In genomic region chr16:98107109-98107508, GRCm38 (mm10) we compare ENCODE assay signal across 28 mouse cellular contexts. TPM values are rescaled to one million over a fixed set of nuclear protein-coding genes. Genes with fewer than 3 reads are reported as not detected.
A peak's percentile ranks its signal among the peaks of the same experiment; 100 is the strongest.
DNase-seq lines count a peak whose midpoint lies in the region; ATAC-seq and TF ChIP-seq lines count a peak whose summit lies in the region.
"Had no signal": no experiment of that assay in that cellular context is flagged by ENCODE, and none has a peak within 500 bp of the region (broad histone marks: within the 10 kb centered on the region; RNA-seq: fewer than 3 reads in every experiment).

No protein-coding gene starts in this region.

- H3K4me1 ChIP-seq in forebrain, embryonic 11.5 days (replicated peaks; ENCODE audit: control insufficient read depth, insufficient read depth, low read length) = no peaks in the 10 kb centered on the region
- H3K4me1 ChIP-seq in forebrain, embryonic 10.5 days = no peaks in the 10 kb centered on the region
- H3K4me1 ChIP-seq in liver, postnatal 0 days (ENCODE audit: insufficient read depth) = no peaks in the 10 kb centered on the region
- H3K4me1 ChIP-seq in liver, embryonic 12.5 days = no peaks in the 10 kb centered on the region
- no peaks in the 10 kb centered on the region for H3K4me1 ChIP-seq in limb, embryonic 10.5 days
- H3K4me1 ChIP-seq: embryonic facial prominence, embryonic 15.5 days; hindbrain, embryonic 15.5 days; midbrain, embryonic 10.5 days had no signal

- H3K9ac ChIP-seq in forebrain, embryonic 11.5 days (ENCODE audit: low read length) = no peak overlapping the region
- H3K9ac ChIP-seq in liver, postnatal 0 days (replicated peaks) = peak overlapping the region; percentile 43; the same call in 1 of the 2 replicates
- H3K9ac ChIP-seq in liver, embryonic 12.5 days = no peak overlapping the region
- H3K9ac ChIP-seq: embryonic facial prominence, embryonic 15.5 days; hindbrain, embryonic 15.5 days; liver, embryonic 14.5 days had no signal

- H3K4me3 ChIP-seq in forebrain, embryonic 11.5 days (ENCODE audit: low read depth, low read length) = no peak overlapping the region
- H3K4me3 ChIP-seq in forebrain, embryonic 10.5 days = no peak overlapping the region
- no peak overlapping the region for H3K4me3 ChIP-seq in liver, postnatal 0 days (ENCODE audit: low read depth, low read length)
- no peak overlapping the region for H3K4me3 ChIP-seq in liver, embryonic 12.5 days
- no peak overlapping the region for H3K4me3 ChIP-seq in limb, embryonic 10.5 days
- H3K4me3 ChIP-seq: embryonic facial prominence, embryonic 15.5 days; hindbrain, embryonic 15.5 days; midbrain, embryonic 10.5 days; myocyte had no signal

- no peak for TF ChIP-seq EP300 in liver, postnatal 0 days (IDR thresholded peaks at IDR 0.05; ENCODE audit: low read depth)

- WGBS in forebrain, embryonic 11.5 days = 95% methylated on average over 11 of the region's 11 CpGs
- WGBS in forebrain, embryonic 10.5 days = 96% methylated on average over 11 of the region's 11 CpGs
- 96% methylated on average over 11 of the region's 11 CpGs for WGBS in liver, postnatal 0 days (ENCODE audit: insufficient replicate concordance)
- WGBS in liver, embryonic 12.5 days (ENCODE audit: insufficient replicate concordance) = 93% methylated on average over 11 of the region's 11 CpGs
- 98% methylated on average over 11 of the region's 11 CpGs for WGBS in limb, embryonic 10.5 days

- no peak overlapping the region for H3K27ac ChIP-seq in forebrain, embryonic 11.5 days (ENCODE audit: low read depth, low read length)
- no peak overlapping the region for H3K27ac ChIP-seq in forebrain, embryonic 10.5 days
- no peak overlapping the region for H3K27ac ChIP-seq in liver, postnatal 0 days (ENCODE audit: low read depth)
- H3K27ac ChIP-seq in liver, embryonic 12.5 days = no peak overlapping the region
- H3K27ac ChIP-seq in limb, embryonic 10.5 days = no peak overlapping the region
- H3K27ac ChIP-seq: embryonic facial prominence, embryonic 15.5 days; hindbrain, embryonic 15.5 days; liver, embryonic 14.5 days; macrophage; midbrain, embryonic 10.5 days had no signal

- DNase-seq in forebrain, embryonic 11.5 days (ENCODE audit: low spot score) = peak; percentile 52
- DNase-seq in forebrain, embryonic 10.5 days (ENCODE audit: extremely low spot score, low spot score) = no peak
- peak; percentile 13 for DNase-seq in liver, postnatal 0 days
- peak; percentile 5 for DNase-seq in brain, embryonic 14.5 days (ENCODE audit: low read depth)
- peak; percentile 35 for DNase-seq in limb, embryonic 10.5 days (ENCODE audit: low spot score)
- no peak for DNase-seq in frontal cortex, postnatal 10 days (ENCODE audit: low spot score in 2 of 2)
- DNase-seq: adrenal gland, adult 2 months; cerebellum, adult 18-20 months; cerebellum, postnatal 14 days; embryo, embryonic 11 days; gastrocnemius, postnatal 14 days; heart, adult 11 months; heart, postnatal 36 days; kidney, postnatal 36 days; right cerebral cortex, postnatal 25 days; spleen, adult 18-20 months had no signal

- H3K4me2 ChIP-seq in forebrain, embryonic 11.5 days (ENCODE audit: low read depth, low read length, severe bottlenecking) = 0 out of 2 replicates have a peak overlapping the region, but pooled peaks have one; percentile 5
- no peak overlapping the region for H3K4me2 ChIP-seq in liver, postnatal 0 days (ENCODE audit: low read depth, low read length)
- H3K4me2 ChIP-seq in liver, embryonic 12.5 days = no peak overlapping the region
- H3K4me2 ChIP-seq: embryonic facial prominence, embryonic 15.5 days; hindbrain, embryonic 15.5 days had no signal

- TF ChIP-seq POLR2A in brain, embryonic 14.5 days (IDR thresholded peaks at IDR 0.05; ENCODE audit: borderline replicate concordance, extremely low read depth, insufficient read depth, insufficient read length, poor library complexity, severe bottlenecking) = no peak

- no peaks in the 10 kb centered on the region for H3K9me3 ChIP-seq in forebrain, embryonic 11.5 days (ENCODE audit: control insufficient read depth, low read length)
- H3K9me3 ChIP-seq in forebrain, embryonic 10.5 days = peaks cover 25% of the 10 kb centered on the region
- peaks cover 8% of the 10 kb centered on the region for H3K9me3 ChIP-seq in liver, postnatal 0 days (ENCODE audit: low read length)
- H3K9me3 ChIP-seq in liver, embryonic 12.5 days (replicated peaks) = no peaks in the 10 kb centered on the region
- H3K9me3 ChIP-seq in limb, embryonic 10.5 days (replicated peaks) = peaks cover 3% of the 10 kb centered on the region
- H3K9me3 ChIP-seq: embryonic facial prominence, embryonic 15.5 days; G1E had no signal

- ATAC-seq in forebrain, embryonic 11.5 days (replicated peaks; ENCODE audit: low FRiP score) = no peak
- ATAC-seq in liver, postnatal 0 days = no peak
- ATAC-seq in liver, embryonic 12.5 days = no peak
- no peak for ATAC-seq in activated CD4-positive, CD25-positive, alpha-beta regulatory T cell, adult 4 months
- ATAC-seq: intestine, embryonic 16.5 days; midbrain, embryonic 16.5 days; Patski had no signal

- H3K36me3 ChIP-seq in forebrain, embryonic 11.5 days (ENCODE audit: control insufficient read depth, insufficient read depth, low read length) = no peaks in the 10 kb centered on the region
- H3K36me3 ChIP-seq in forebrain, embryonic 10.5 days (replicated peaks) = no peaks in the 10 kb centered on the region
- no peaks in the 10 kb centered on the region for H3K36me3 ChIP-seq in liver, postnatal 0 days (replicated peaks; ENCODE audit: insufficient read depth, low read length)
- no peaks in the 10 kb centered on the region for H3K36me3 ChIP-seq in liver, embryonic 12.5 days
- no peaks in the 10 kb centered on the region for H3K36me3 ChIP-seq in limb, embryonic 10.5 days
- H3K36me3 ChIP-seq: embryonic facial prominence, embryonic 15.5 days; G1E; hindbrain, embryonic 15.5 days; midbrain, embryonic 10.5 days had no signal

- no peaks in the 10 kb centered on the region for H3K27me3 ChIP-seq in forebrain, embryonic 11.5 days (ENCODE audit: control insufficient read depth, insufficient read depth, low read length)
- no peaks in the 10 kb centered on the region for H3K27me3 ChIP-seq in forebrain, embryonic 10.5 days (ENCODE audit: poor library complexity, severe bottlenecking)
- H3K27me3 ChIP-seq in liver, postnatal 0 days (ENCODE audit: insufficient read depth, low read length) = no peaks in the 10 kb centered on the region
- H3K27me3 ChIP-seq in liver, embryonic 12.5 days (replicated peaks) = no peaks in the 10 kb centered on the region
- H3K27me3 ChIP-seq in limb, embryonic 10.5 days (ENCODE audit: low read depth, poor library complexity, severe bottlenecking) = no peaks in the 10 kb centered on the region
- H3K27me3 ChIP-seq: embryonic facial prominence, embryonic 15.5 days; hindbrain, embryonic 15.5 days; Patski had no signal

- TF ChIP-seq CTCF in liver, postnatal 0 days (IDR thresholded peaks at IDR 0.05; ENCODE audit: low read depth) = no peak
- no peak for TF ChIP-seq CTCF in brain, embryonic 14.5 days (IDR thresholded peaks at IDR 0.05; ENCODE audit: borderline replicate concordance, extremely low read depth, insufficient read depth, insufficient read length)

RNA-seq across cellular contexts. Expression of gene A630089N07Rik, which starts 24.9 kb away (rescaled TPM):
- 35.3 and 45.7 TPM in 2 replicates for polyA plus RNA-seq in forebrain, embryonic 11.5 days (2014; fragmentation: Nextera tagmentation; extraction: Ambion mirVana)
- 39.2 and 42.5 TPM in 2 replicates for polyA plus RNA-seq in forebrain, embryonic 10.5 days (2016; fragmentation: Nextera tagmentation; extraction: Ambion mirVana)
- polyA plus RNA-seq in liver, postnatal 0 days (2015; fragmentation: Nextera tagmentation; extraction: Ambion mirVana) = 2.3 and 3.0 TPM in 2 replicates
- 17.3 and 18.5 TPM in 2 replicates for polyA plus RNA-seq in liver, embryonic 12.5 days (2016; fragmentation: Nextera tagmentation; extraction: Ambion mirVana)
- 5.5 and 10.0 TPM in 2 replicates for polyA plus RNA-seq in brain, embryonic 14.5 days (2012; rRNA removed)
- polyA plus RNA-seq in limb, embryonic 10.5 days (2016; fragmentation: Nextera tagmentation; extraction: Ambion mirVana) = 35.8 and 36.8 TPM in 2 replicates
- 10 to 100 TPM in 1 of 2 experiments, 1 to 10 TPM in 1; 7.7 to 11.6 TPM for polyA plus RNA-seq in activated CD4-positive, CD25-positive, alpha-beta regulatory T cell, adult 4 months (2017; shearing (Covaris generic))
- polyA plus RNA-seq: adrenal gland, adult 2 months had no signal

Comparison
In these comparisons a context has a peak if more than half of its experiments do, and no peak if none do; other contexts are left out.
1. DNase-seq: peak in forebrain, embryonic 11.5 days (single experiment), liver, postnatal 0 days (single experiment), brain, embryonic 14.5 days (single experiment) and limb, embryonic 10.5 days (single experiment); none in forebrain, embryonic 10.5 days (single experiment) and frontal cortex, postnatal 10 days (0 of 2).